Mouse (Mus musculus) hindbrain, embryonic 16.5 days (tissue): ENCODE data around the gene Mcmbp. TPM values are rescaled to one million over a fixed set of nuclear protein-coding genes. Genes with fewer than 3 reads are reported as not detected.

Experiments used
- ATAC-seq: fragments of 200-750 bp; cut with Nextera tagmentation; 2 replicates; pipeline ENCODE4 v1.8.0; 2017; ENCODE audit warnings: moderate TSS enrichment, moderate library complexity
- H3K27ac ChIP-seq: fragments of 300-500 bp; sonication (generic); 2 replicates; pipeline ENCODE4 v1.5.1; 2014; ENCODE audit warnings: low read depth, mild to moderate bottlenecking, control low read depth, low read length, moderate library complexity
- H3K27me3 ChIP-seq: fragments of 300-500 bp; sonication (generic); replicated peaks from 2 replicates; pipeline ENCODE4 v1.6.1; 2014; ENCODE audit warnings: low read length; ENCODE audit not compliant: control insufficient read depth, insufficient read depth
- H3K36me3 ChIP-seq: fragments of 300-500 bp; sonication (generic); 2 replicates; pipeline ENCODE4 v1.6.1; 2014; ENCODE audit warnings: mild to moderate bottlenecking, low read length, moderate library complexity, mixed read lengths; ENCODE audit not compliant: control insufficient read depth, insufficient read depth
- H3K4me1 ChIP-seq: fragments of 300-500 bp; sonication (generic); 2 replicates; pipeline ENCODE4 v1.6.1; 2014; ENCODE audit warnings: low read depth, low read length; ENCODE audit not compliant: control insufficient read depth, insufficient read depth
- H3K4me2 ChIP-seq: fragments of 300-500 bp; sonication (generic); 2 replicates; pipeline ENCODE4 v1.6.1; 2014; ENCODE audit warnings: mild to moderate bottlenecking, low read length, control low read depth, moderate library complexity
- H3K4me3 ChIP-seq: fragments of 300-500 bp; sonication (generic); 2 replicates; pipeline ENCODE4 v1.5.1; 2014; ENCODE audit warnings: mild to moderate bottlenecking, low read length, control low read depth, moderate library complexity
- H3K9ac ChIP-seq: fragments of 300-500 bp; sonication (generic); 2 replicates; pipeline ENCODE4 v1.6.1; 2014; ENCODE audit warnings: low read depth, mild to moderate bottlenecking, control low read depth, low read length, moderate library complexity
- H3K9me3 ChIP-seq: fragments of 300-500 bp; sonication (generic); 2 replicates; pipeline ENCODE4 v1.6.1; 2014; ENCODE audit warnings: mild to moderate bottlenecking, low read length, moderate library complexity; ENCODE audit not compliant: control insufficient read depth
- WGBS: fragments of 180-500 bp; shearing (Covaris S2); extraction: QIAGEN DNeasy Blood & Tissue Kit; methylation state at CpG from one replicate; pipeline ENCODE4 v1.1.7; 2014; 5-methylcytosine and 5-hydroxymethylcytosine counted together
- polyA plus RNA-seq: library from polyadenylated mRNA; unstranded; fragments of >200 nt; fragmentation: Nextera tagmentation; extraction: Ambion mirVana; gene quantifications from 2 replicates; pipeline ENCODE4 v1.2.1, GENCODE M21; 2015

Gene Mcmbp
- 34.6 and 40.4 TPM in 2 replicates for polyA plus RNA-seq

DNA sequence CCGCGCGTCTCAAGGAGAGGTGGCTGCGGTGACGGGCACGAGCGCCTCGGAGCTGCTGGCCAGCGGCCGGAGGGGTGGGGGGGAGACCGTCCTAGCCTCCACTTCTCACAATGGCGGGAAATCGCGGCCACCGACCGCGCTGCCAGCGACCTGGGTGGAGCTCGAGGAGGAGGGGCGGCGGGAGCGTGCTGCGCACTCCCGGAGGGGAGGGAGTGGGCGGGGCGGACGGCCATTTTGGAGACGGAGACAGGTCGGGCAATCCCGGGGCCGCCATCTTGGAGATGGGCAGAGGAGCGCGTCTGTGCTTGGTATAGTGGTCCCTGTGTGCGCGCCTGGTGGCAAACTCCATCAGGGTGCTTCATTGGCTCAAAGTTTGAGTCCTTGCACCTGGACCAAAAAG, at the start of gene Mcmbp:
Gene Mcmbp (minus strand): TSS at position 162 of the 400 bp plus-strand sequence.
- Histone ChIP-seq H3K36me3 (no peaks in the 10 kb centered on the region), H3K27ac (peak within 1 kb of the TSS; percentile 89), H3K27me3 (no peaks in the 10 kb centered on the region), H3K4me2 (peak within 1 kb of the TSS; percentile 67), H3K4me1 (peaks cover 22% of the 10 kb centered on the region), H3K9ac (peak within 1 kb of the TSS; percentile 94), H3K9me3 (no peaks in the 10 kb centered on the region), H3K4me3 (peak within 1 kb of the TSS; percentile 99)
- 0% methylated on average over 27 of the region's 35 CpGs for WGBS
- ATAC-seq, result peak; percentile 86

DNA sequence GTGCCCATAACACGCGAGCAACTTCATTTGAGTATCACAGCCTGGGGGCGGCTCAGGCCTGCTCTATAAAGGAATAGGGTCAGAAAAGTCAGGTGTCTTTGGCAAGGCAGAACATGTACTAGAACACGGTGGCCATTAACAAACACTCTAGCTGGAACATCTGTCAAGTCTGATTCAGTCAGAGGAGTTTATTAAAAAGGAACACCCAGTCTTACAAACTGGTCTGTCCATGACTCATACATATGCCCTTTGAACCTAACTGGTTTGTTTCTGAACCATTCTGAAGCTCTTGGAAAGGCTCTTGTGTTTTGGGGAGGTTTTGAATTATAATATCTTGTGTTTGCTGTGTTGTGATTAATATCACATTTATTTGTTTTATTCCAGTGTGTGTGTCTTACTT, 49.8 kb upstream of the Mcmbp start:
- no peaks in the 10 kb centered on the region for H3K27me3 ChIP-seq
- no peak overlapping the region for H3K27ac ChIP-seq
- no peak for ATAC-seq
- H3K9me3 ChIP-seq, result no peaks in the 10 kb centered on the region
- H3K36me3 ChIP-seq, result peaks cover 10% of the 10 kb centered on the region; the same call in 1 of the 2 replicates
- H3K4me1 ChIP-seq, result no peaks in the 10 kb centered on the region
- WGBS, result 87% methylated on average over 4 of the region's 4 CpGs
- H3K4me2 ChIP-seq, result no peak overlapping the region
- H3K9ac ChIP-seq, result no peak overlapping the region
- H3K4me3 ChIP-seq, result no peak overlapping the region

DNA sequence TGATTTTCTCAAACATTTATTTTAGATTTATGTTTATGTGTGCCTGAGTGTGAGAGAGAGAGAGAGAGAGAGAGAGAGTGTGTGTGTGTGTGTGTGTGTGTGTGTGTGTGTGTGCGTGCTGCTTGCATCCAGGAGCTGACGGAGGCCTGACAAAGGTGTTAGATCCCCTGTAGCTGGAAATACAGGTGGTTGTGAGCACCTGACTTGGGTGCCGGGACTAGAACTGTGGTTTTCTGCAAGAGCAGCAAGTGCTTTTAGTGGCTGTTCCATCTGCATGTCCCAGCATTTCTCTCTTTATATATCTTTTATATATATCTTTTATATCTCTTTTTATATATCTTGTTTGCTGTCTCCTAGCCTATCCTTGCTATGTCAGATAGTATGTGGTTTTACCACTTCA, 41.6 kb upstream of the Mcmbp start:
- 94% methylated on average over 3 of the region's 3 CpGs for WGBS
- Histone ChIP-seq H3K9me3 (no peaks in the 10 kb centered on the region), H3K36me3 (peaks cover 26% of the 10 kb centered on the region)

GRCm38 (mm10) chr7:128779305-128779704, 39.0 kb upstream of the Mcmbp start:
- WGBS, result 40% methylated on average over 6 of the region's 6 CpGs
- Histone ChIP-seq H3K27me3 (no peaks in the 10 kb centered on the region), H3K4me2 (no peak overlapping the region), H3K36me3 (peaks cover 25% of the 10 kb centered on the region), H3K4me3 (no peak overlapping the region), H3K9ac (no peak overlapping the region), H3K27ac (no peak overlapping the region), H3K9me3 (no peaks in the 10 kb centered on the region), H3K4me1 (no peaks in the 10 kb centered on the region)
- peak; percentile 79 for ATAC-seq

More for the DNA sequence above, 41.6 kb upstream of the Mcmbp start:
- no peaks in the 10 kb centered on the region for H3K4me1 ChIP-seq
- H3K9ac ChIP-seq, result no peak overlapping the region
- no peak overlapping the region for H3K4me3 ChIP-seq
- H3K27me3 ChIP-seq, result no peaks in the 10 kb centered on the region
- H3K4me2 ChIP-seq, result no peak overlapping the region
- no peak overlapping the region for H3K27ac ChIP-seq
- ATAC-seq, result no peak

DNA sequence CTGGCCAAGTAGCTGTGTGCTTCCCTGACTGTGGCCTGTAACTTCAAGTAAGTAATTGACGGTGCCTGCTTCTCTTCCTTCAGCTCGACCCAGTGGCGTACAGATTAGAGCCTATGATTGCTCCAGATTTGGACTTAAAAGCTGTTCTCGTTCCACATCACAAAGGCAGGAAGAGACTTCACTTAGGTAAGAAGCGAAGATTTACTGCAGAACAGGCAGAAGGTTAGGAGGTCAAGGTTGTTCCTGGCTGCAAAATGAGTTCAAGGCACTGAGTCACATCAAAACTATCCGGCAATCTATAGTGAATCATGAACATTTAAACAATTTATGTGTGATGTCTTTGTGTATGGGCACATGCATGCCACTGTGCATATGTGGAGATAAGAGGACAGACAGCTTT, 36.9 kb upstream of the Mcmbp start:
- H3K27me3 ChIP-seq, result no peaks in the 10 kb centered on the region
- WGBS, result 91% methylated on average over 6 of the region's 6 CpGs

GRCm38 (mm10) chr7:128766696-128767095, 26.4 kb upstream of the Mcmbp start:
- Histone ChIP-seq H3K9ac (no peak overlapping the region), H3K4me3 (no peak overlapping the region), H3K4me2 (no peak overlapping the region), H3K27ac (no peak overlapping the region), H3K9me3 (no peaks in the 10 kb centered on the region), H3K4me1 (no peaks in the 10 kb centered on the region), H3K36me3 (peaks cover 44% of the 10 kb centered on the region), H3K27me3 (no peaks in the 10 kb centered on the region)
- ATAC-seq, result no peak

More for the DNA sequence above, 36.9 kb upstream of the Mcmbp start:
- H3K4me1 ChIP-seq, result no peaks in the 10 kb centered on the region
- no peak overlapping the region for H3K4me2 ChIP-seq
- peaks cover 28% of the 10 kb centered on the region for H3K36me3 ChIP-seq
- H3K27ac ChIP-seq, result no peak overlapping the region
- no peak overlapping the region for H3K9ac ChIP-seq
- no peak for ATAC-seq
- H3K4me3 ChIP-seq, result no peak overlapping the region
- H3K9me3 ChIP-seq, result no peaks in the 10 kb centered on the region

DNA sequence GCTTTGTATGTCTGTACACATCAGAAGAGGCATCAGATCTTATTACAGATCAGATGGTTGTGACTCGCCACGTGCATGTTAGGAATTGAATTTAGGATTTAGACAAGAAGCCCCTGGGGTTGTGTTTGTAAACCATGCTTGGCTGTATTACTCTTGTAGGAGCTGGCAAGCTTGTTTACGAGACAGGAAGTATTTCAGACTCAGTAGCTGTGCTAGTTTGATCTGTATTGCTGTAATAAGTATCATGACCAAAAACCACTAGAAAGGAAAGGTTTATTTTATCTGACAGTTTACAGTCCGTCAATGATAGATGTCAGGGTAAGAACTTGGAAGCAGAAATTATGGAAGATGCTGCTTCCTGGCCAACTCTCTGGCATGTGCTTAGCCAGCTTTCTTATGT, 18.7 kb upstream of the Mcmbp start:
- H3K36me3 ChIP-seq, result peaks cover 54% of the 10 kb centered on the region
- no peak overlapping the region for H3K9ac ChIP-seq
- no peaks in the 10 kb centered on the region for H3K9me3 ChIP-seq
- H3K4me1 ChIP-seq, result no peaks in the 10 kb centered on the region
- ATAC-seq, result no peak
- no peaks in the 10 kb centered on the region for H3K27me3 ChIP-seq
- H3K4me3 ChIP-seq, result no peak overlapping the region
- WGBS, result 94% methylated on average over 4 of the region's 4 CpGs
- H3K4me2 ChIP-seq, result no peak overlapping the region
- H3K27ac ChIP-seq, result no peak overlapping the region

DNA sequence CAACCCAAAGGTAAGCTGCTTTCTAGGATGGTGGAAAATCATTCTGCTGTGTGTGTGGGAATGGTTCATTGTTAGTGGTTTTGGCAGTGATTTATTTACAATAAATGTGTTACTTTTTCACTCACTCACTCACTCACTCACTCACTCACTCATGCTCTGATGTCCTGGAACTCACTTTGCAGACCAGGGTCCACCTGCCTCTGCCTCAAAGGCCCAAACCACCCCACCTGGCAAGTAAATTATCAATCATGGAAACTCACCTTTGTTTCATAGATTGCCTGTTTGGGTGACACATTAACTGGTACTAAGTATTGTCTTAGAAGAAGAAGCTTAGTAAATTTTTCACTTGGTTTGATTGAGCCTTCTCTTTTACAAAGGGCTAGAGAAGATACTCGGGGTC, 15.1 kb upstream of the Mcmbp start:
- Histone ChIP-seq H3K9ac (no peak overlapping the region), H3K27ac (no peak overlapping the region), H3K9me3 (no peaks in the 10 kb centered on the region), H3K4me2 (no peak overlapping the region), H3K4me3 (no peak overlapping the region), H3K4me1 (no peaks in the 10 kb centered on the region), H3K27me3 (no peaks in the 10 kb centered on the region), H3K36me3 (peaks cover 42% of the 10 kb centered on the region)
- ATAC-seq, result no peak
- 88% methylated on average over 1 of the region's 1 CpGs for WGBS

DNA sequence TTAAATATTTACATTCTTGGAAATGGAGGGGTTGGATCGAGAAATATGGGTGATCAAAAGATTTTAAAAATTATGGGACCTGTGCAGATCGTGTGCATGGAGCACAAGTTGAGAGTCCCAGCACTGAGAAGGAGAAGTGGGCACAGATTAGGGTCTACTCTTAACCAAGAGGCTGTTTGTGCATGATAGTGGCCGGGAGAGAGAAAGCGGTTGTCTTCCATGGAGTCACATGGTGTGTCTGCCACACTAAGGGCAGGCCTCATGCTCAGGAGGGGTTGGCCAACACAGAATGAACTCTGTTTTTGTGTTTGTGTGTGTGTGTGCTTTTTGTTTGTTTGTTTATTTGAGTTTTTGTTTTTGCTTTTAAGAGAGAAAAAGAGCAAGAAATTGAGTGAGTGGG, 11.7 kb upstream of the Mcmbp start:
- H3K9me3 ChIP-seq, result no peaks in the 10 kb centered on the region
- H3K27ac ChIP-seq, result no peak overlapping the region
- H3K27me3 ChIP-seq, result no peaks in the 10 kb centered on the region
- no peak overlapping the region for H3K4me3 ChIP-seq
- ATAC-seq, result no peak
- H3K36me3 ChIP-seq, result peaks cover 30% of the 10 kb centered on the region
- peaks cover 3% of the 10 kb centered on the region for H3K4me1 ChIP-seq
- no peak overlapping the region for H3K9ac ChIP-seq
- H3K4me2 ChIP-seq, result no peak overlapping the region
- 87% methylated on average over 4 of the region's 4 CpGs for WGBS

DNA sequence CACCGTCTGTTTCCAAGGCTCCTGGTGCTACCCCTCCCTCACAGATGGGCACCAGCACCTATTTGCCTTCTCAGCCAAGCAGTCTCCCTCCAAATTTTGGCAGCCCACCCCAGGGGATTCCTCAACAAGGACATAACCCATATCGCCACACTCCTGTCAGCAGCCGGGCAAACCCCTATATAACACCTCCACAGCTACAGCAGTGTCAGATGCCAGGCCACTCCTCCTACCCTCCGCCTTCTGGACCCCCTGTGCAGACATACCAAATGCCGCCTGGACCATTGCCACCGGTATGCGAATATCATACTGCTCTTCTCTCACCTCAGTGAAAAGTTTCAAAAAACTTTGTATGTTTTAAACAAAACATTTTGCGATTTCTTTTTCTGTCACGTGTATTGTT, 10.0 kb upstream of the Mcmbp start:
- H3K4me1 ChIP-seq, result peaks cover 20% of the 10 kb centered on the region
- H3K27ac ChIP-seq, result no peak overlapping the region
- no peak for ATAC-seq
- H3K9ac ChIP-seq, result no peak overlapping the region
- no peak overlapping the region for H3K4me3 ChIP-seq
- no peaks in the 10 kb centered on the region for H3K27me3 ChIP-seq
- H3K9me3 ChIP-seq, result no peaks in the 10 kb centered on the region
- no peak overlapping the region for H3K4me2 ChIP-seq
- WGBS, result 84% methylated on average over 9 of the region's 9 CpGs
- peaks cover 22% of the 10 kb centered on the region for H3K36me3 ChIP-seq
